Mouse (Mus musculus) heart, adult 8-10 months (tissue): Measurements from ENCODE around the gene Relt. TPM values are rescaled to one million over a fixed set of nuclear protein-coding genes. Genes with fewer than 3 reads are reported as not detected.
"Not testable (repeated sequence)": the region's sequence is repeated elsewhere in the genome, so short reads cannot be mapped to it uniquely, and the experiment has no call there.

Experiments
- DNase-seq: peaks from one replicate; pipeline ENCODE4 v3.0.0; 2022; ENCODE audit warnings: low spot score
- total RNA-seq, 4 experiments: library from RNA; stranded (reverse); gene quantifications; 2 replicates each; pipeline ENCODE4 v1.2.4; 2022

Gene Relt
- total RNA-seq, 4 experiments from 2014 or later, result 3.8 to 4.1 (median 3.9) TPM

DNA sequence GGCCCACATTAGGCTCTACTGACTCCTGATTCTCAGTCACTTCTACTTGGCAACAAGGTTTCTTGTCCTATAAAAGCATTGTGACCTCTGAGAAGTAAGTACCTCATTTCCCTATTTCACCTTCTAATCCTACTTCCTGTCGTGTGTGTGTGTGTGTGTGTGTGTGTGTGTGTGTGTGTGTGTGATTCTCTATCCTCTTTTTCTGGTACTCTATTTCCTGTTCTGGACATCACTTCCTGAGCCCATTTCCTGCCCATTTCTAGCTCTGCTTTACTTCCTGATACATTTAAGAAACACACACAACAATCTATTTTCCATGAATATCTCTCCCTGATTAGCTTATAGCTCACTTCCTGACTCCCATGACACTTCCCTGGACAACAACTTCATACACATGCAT, 12.6 kb upstream of the Relt start:
- no peak for DNase-seq

DNA sequence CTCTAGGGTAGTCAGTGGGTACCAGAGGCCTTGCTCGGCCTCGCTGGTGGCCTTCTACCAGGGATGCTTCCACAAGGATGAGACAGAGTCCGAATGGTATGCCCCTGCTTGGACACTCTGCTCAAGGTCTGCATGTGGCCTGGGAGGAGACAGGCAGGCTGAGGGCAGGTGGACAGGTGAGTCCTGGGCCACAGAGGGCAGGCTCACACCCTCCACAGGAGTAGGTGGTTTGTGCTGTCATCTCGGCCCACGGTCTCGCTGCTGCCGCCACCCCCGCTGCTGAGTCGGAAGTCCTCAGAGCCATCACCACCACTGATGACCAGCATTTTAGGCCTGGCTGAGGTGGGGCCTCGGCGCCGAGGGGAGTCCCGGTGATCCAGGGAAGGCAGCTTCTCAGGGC, 10.0 kb upstream of the Relt start:
- DNase-seq, result no peak

DNA sequence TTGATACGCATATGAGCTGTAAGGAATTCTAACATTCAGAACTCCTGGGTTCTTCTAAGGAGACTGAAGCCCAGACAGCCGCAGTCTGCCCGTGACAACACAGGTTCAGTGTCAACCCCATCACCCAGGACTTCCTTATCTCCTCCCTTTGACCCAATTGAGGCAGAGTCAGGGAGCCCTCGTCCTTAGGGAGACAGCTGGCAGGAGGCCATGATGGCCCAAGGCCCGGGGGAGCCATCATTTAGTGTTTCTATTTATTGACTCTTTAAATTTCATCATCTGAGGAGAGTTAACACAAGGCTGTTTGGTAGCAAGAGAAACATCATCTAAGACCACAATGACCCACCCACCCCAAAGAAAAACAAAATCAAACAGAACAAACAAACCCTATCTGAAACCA, 8.6 kb upstream of the Relt start:
- peak; percentile 48 for DNase-seq

DNA sequence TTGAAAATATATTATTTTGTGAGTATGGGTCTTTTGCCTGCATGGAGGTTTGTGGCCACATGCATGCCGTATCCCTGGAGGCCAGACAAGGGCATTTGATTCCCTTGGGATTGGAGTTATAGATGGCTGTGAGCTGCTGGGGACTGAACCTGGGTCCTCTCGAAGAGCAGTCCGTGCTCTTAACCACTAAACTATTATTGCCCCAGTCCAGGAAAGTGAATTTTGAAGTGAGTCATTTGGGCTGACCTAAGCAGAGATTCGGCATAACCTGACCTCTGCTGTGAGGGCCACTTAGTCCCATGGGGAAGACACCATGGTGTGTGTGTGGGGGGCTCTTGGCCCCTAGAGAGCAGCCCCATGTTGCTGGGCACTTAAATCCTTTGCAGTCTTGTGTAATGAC, 8.1 kb upstream of the Relt start:
- no peak for DNase-seq

DNA sequence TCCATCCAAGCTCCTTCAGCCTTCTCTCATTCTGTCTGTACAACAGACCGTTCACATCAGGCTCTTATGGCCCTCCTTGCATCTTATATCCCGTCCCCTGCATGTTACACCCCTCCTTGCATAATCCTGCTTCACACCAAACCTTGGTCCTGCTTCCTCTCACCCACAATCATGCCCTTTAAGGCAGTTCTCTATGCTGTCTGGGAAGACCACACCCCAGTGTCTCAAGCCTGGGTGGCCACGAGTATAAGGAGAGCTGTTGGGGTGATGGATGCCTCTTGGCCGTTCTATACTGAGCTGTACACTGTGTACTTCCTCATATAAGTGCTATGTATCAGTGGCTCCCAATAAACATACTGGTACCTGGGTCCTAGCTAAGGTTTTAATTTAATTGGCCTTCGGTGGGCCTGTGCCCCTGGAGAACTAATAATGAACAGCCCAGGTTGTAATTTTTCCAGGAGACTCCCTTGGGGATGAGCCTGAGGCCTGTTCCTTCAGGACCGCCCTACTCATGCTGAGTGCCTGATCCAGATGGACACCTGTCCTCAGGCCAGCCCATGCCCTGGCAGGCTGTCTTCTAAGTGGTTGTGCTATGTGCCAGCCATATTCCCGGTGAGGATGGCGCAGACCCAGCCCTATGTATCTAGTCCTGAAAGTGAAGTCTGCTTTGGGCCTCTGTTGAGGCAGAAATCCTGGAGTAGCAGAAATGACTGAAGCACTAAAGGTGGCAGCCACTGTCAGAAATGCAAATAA, 6.8 kb upstream of the Relt start:
- DNase-seq, result no peak

DNA sequence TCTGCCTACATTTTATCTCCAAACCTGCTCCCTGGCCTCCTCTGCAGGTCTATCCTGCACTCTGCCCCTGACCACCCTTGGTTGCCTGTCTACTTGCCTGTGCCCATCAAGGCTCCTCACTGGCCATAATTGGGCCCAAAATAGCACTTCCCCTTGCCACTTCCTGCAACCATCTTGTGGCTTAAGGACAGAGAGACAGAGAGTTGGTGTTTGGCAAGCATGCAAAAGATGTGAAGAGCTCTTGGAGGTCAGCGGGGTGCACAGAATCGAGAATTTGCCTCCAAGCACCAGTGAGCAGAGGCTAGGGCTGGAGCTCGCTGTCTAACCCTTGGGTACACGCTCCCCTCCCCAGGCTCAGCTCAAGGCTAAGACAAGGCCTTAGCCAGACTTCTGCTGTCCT, 5.3 kb upstream of the Relt start:
- no peak for DNase-seq

DNA sequence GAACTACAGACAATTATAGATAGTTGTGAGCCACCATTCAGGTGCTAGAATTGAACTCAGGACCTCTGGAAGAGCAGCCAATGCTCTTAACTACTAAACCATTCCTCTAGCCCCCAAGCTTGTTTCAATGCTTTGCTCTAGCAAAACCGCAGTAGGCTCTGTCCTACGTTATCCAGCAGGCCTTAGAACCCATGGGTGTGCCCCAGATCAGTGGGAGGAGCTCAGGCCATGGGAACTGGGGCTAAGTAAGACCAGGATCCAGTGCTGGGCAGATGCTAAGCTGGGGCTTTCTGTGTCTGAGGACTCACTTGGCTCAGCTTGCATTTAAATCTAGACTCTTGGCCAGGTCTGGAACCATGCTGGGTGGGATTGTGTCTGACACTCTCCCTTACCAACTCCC, 4.3 kb upstream of the Relt start:
- no peak for DNase-seq

DNA sequence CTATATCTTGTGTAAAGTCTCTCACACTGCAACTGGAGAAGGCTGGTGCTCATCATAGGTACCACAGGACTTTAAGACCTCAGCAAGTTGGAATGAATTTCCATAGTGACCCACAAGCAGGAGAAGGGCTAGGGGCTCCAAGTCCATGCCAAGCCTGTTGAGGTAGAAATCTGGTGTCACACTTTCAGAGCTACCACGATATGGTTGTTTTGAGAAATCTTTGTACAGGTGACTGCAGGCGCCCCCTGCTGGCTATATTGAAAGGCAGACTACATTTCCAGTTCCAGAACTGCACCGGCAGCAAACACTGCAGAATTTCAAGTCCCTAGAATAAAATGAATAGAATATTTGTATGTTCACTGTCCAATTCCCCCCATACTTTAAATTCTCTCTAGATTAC, 3.4 kb upstream of the Relt start:
- DNase-seq, result peak; percentile 71

DNA sequence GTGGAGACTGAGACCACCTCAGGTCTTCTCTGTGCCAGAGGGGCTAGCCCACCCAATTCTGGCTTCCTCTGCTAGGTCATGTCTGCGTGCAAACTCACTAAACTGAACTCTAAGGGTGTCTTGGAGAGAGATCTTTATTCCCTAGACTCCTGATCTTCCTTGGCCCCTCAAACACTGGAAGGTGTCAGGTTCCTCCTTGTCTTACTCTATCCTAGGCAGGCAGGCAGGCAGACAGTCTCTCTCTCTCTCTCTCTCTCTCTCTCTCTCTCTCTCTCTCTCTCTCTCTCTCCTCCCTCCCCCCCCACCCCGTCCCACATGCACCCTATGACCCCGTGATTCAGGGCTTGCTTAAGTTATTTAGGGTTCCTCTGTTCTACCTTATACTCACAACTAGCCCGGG, 893 bp downstream of the Relt start:
- no peak for DNase-seq

DNA sequence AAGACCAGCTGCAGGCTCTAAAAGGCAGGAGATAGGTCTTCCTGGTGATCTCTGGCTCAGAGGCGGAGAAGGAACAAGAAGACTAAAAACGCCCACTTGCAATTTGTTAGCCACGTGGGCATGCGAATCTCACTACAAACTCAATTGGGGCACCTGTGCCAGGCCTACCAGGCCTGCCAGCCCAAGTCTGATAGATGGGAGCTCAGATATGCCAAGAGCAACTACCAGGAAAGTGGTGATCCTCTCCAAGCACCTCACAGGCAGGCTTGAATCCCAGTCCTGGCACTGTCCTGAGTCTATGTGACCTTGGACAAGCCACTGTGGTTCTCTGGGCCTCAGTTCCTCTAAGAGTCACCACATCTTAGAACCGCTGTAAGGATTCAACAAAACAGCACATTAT, 2.0 kb downstream of the Relt start:
- DNase-seq, result no peak

DNA sequence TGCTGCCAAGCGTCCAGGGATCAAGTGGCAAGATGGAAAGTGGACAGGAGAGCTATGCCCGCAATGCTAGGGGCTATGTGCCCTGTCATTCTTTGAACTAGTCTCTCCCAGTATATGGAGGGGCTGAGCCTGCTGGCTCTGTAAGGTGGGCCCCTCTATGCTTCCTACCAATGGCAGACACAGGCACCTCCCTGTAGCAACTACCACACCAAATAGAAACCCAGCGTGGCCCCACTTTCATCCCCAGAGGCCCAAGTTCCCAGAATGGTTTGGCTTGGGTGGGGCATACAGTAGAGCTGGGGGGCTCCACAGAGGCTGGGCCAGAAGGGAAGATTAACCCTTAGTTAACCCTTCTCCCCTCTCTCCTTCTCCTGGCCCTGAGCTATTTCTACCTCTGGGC, 2.8 kb downstream of the Relt start:
- no peak for DNase-seq

DNA sequence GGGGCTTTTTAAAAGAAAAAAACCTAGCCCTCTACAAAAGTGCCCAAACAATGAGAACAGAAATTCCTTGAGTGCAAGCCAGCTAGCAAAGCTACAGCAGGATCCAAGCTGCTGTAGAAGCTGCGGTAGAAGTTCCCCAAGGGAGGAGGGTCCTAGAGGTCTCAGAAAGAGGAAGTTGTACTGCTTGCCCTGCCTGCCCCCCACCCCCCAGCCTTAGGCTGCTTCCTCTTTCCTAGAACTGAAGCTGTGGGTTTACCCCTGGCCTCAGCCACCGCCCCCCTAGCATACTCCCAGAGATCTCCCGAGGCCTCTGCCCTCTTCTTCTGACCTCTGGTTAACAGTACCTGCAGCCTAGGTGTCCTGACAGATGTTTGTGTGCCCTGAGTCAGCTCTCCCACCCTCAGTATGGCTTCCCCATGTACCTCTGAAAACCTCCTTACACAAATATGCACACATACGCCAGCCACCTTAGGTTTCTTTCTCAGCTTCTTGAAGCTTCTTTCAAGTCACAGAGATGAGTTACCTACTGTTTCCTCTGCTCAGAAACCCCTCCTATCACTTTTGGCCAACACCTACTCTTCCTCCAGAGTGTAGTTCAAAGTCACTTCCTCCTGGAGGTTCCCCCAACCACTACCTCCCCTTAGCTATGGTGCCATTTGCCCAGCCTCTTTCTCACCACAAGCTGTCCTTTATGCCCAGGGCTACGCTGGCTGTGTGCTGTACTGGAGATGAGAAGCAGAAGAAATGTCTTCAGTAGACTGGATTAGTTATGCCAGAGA, 7.3 kb downstream of the Relt start:
- no peak for DNase-seq

DNA sequence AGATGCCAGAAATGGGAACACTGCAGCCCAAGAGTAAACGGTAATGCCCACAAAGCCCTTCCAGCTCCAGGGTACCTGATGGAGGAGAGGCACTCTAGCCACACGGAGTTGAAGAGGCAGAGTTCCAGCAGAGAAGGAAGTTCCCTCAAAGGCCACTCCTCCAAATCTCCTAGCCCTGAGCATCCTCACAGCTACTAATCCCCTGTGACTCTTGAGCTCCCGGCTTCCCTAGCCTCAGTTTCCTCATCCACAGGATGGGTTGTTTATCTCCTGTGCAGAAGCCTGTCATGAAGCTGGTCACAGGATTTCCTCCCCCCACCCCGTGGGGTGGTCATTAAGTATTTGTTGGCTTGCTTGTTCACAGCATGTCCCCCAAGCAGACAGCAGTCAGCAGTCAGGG, 7.9 kb downstream of the Relt start:
- no peak for DNase-seq

DNA sequence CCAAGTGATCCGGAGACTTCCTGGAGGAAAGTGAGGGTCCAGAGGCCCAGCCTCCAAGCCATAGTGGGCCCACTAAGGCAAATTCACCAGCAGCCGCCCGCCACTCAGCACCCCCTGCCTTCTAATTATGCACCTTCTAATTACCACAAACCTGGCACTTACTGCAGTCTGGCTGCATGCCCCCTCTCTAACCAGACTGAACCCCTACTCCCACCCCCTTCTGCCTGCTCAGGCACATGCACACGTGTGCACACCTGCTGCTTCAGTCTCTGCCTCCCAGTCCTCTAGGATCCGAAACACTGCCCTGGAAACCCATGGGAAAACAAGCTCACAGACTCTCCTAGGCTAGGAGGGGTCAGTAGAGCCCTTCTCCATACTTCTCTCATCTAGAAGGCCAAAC, 8.4 kb downstream of the Relt start:
- DNase-seq, result no peak

DNA sequence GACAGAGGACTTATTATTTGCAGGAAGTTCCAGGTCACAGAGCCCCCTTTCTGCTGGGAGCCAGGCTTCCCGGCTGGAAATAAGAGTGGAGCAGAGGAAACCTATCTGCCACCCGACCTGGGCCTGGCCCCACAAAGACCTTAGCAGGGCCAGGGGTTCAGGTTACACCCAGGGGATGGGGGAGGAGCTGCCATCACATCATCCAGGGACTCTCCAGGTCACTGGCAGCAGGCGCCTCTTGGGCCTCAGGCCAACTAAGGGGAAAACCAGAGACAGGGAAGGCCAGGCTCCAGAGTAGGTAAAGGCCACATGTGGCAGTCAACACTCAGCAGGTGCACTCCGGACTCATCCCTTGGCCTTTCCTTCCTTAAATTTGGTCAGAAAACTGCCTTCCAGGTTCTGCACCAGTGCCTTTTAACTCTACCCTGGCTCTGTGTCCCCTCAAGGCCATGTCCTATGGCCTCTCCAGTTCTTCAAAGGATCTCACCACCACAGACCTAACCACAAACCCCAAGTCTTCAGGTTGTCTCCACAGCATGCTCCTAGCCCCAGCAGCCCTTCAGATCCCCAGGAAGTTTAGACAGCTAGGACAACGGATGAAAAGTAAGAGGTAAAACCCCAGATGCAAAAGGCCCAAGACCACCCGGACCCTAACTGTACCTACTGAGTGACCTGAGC, 9.0 kb downstream of the Relt start:
- no peak for DNase-seq

DNA sequence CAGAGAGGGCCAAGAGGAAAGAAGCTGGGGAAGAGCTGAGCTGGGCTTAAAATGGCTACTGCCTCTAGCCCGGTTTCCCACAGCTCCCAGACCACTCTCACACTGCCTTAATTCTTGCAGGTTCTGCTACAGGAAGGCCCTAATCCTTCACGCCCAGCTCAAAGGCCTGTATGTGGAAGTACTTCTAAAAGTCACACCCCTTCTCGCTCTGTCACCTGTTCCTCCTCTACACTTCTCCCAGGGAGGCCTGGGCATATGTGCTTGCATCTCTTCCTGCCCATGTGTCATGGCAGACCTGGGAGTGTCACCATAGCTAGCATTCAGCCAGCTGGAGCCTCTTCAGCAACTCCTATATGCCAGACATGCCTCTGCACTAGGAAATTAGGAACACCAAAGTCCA, 9.8 kb downstream of the Relt start:
- DNase-seq, result no peak

DNA sequence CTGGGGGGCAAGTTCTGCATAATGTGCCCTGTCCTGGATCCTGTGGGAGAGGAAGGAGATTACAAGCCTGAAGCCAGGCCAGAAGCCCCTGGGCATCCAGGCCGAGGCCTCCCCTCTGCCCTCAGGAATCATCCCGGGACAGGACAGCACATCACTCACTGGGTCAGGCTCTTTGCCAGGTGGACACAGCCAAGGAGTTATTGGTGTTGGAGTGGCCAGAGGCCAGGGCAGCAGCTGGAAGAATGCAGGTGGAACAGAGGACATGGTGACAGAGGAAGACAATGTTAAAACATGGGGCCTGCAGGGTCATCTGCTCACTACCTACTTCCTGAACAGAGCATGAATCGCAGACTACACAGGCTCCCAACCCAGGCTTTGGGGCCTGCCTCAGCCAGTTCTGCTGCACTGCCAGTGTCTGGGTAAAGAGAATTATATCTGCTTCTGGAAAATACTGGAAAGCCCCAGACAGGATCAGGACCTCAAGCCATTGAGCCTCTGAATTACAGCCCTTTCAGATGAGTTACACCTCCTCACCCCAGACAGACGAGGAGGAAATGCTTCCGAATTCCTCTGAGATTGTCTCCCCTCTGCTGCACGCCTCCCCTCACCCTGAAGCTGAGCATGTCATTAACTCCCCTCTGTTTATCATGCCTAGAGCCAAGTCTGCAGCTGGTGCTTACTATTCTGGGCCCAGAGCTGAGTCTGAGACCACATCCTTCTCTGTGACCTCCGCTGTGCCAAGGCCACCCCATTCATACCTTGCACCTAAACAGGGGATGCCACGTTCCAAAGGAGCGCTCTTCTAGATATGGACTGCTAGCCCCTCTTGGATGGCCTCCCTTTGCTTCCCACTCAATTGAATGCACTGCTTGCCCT, 11.5 kb downstream of the Relt start:
- DNase-seq, result no peak

DNA sequence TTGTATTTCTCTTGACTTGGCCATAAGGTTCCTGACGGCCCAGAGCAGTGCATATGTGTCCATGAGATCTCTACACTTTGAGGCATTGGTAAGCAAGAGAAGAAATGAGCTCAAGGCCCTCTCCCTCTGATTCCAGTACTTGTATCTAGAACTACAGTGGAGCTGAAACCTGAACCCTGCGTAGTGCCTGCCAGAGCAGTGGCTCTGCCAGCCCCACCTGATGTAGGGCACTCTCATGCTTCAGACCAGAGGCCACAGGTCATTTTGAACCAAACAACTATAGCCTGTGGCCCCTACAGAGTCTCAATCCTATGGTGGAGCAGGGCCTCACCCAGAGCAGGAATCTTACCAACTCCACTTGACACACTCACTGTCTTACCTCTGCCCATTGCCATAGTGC, 13.7 kb downstream of the Relt start:
- DNase-seq, result no peak

DNA sequence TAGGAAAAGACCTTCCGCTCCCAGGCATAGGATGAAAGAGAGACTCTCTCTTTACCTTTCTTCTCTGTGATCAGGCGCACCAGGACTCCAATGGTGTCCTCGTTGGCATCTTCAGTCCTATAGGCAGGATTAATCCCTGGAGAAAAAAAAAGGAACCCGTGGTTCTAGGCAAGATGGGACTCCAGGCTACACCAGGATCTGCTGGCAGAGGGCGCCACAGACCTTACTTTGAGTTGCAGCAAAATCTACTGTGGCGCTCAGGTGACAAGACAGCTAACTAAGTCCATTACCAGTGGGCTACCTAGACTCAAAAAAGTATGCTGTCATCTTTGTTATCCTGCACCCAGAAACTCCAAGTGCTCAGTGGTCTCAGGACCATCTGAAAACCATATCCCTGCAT, 14.5 kb downstream of the Relt start:
- DNase-seq, result peak; percentile 60

DNA sequence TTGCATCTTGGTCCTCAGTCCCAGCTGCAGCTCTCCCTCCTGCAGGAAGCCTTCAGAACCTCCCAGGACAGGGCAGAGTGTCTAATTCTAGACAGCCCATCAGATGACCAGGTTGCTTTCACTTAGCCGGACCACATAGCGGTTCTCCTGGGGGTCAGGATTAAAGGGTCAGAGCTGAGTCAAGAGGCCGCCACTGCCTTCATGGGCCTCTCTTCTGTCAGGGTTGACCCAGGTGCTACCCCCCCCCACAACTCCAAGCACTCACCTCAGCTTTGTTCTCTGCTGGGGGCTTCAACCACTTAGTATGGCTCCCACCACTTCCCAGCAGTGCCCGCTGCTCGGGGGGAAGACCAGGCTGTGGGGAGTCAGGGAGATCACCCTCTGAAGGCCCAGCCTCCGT, 16.1 kb downstream of the Relt start:
- DNase-seq, result no peak

DNA sequence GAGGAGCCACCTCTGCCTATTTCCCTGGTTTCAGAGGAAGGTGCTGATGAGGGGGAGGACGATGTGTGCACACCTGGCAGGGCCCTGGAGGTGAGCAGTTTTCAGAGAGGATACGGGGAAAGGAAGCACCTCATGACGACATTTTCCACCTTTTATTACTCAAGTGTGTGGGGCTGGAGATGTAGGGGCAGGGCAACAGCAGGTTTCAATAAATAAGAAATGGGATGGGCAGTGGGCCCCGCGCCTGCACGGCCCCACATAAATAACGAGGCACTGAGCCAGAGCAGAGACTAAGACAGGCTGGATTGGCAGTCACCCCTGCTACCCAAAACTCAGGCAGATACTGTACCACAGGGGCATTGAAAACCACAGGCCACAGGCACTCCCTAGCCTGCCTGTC, 17.2 kb downstream of the Relt start:
- DNase-seq, result not testable (repeated sequence)

DNA sequence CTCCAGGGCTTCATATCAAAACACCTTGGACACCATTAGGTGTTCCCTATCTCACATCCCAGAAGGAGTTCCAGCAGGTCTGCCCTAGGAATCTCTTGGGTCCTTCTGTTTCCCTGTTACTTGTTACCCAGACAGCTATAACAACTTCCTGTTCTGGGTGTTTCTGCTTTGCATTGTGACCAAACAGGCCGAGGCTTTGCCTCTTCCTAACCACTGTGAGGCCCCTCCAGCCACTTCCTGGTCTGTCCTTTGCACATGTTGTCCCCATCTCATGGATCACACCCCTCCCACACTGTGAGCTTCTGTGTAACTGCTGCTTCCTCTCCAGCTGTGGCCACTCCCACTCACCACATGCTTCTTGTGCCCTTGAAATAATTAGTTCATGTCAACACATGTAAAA, 17.8 kb downstream of the Relt start:
- peak; percentile 69 for DNase-seq
